Mouse (Mus musculus) neutrophil, adult 5-6 weeks (primary cell): Measurements from ENCODE around the gene Zfhx3. TPM values are rescaled to one million over a fixed set of nuclear protein-coding genes. Genes with fewer than 3 reads are reported as not detected.

ENCODE experiments used
- ATAC-seq: fragments of 151-379, 151-347 bp; 2 replicates; pipeline ENCODE4 v1.8.0; 2017; ENCODE audit warnings: mild to moderate bottlenecking, moderate TSS enrichment; ENCODE audit not compliant: insufficient number of reproducible peaks, poor library complexity, low FRiP score, severe bottlenecking; ENCODE audit errors: extremely low read depth
- total RNA-seq: library from RNA; stranded (forward); fragments of 200-1000 nt; gene quantifications from 2 replicates; pipeline ENCODE4 v1.2.3, GENCODE M21; 2017

Gene Zfhx3
- total RNA-seq, 1 experiment from 2014 or later: 1.7 TPM

GRCm38 (mm10) chr8:108867482-108868258 lies 925.2 kb downstream of the Zfhx3 start:
- ATAC-seq: no peak

DNA sequence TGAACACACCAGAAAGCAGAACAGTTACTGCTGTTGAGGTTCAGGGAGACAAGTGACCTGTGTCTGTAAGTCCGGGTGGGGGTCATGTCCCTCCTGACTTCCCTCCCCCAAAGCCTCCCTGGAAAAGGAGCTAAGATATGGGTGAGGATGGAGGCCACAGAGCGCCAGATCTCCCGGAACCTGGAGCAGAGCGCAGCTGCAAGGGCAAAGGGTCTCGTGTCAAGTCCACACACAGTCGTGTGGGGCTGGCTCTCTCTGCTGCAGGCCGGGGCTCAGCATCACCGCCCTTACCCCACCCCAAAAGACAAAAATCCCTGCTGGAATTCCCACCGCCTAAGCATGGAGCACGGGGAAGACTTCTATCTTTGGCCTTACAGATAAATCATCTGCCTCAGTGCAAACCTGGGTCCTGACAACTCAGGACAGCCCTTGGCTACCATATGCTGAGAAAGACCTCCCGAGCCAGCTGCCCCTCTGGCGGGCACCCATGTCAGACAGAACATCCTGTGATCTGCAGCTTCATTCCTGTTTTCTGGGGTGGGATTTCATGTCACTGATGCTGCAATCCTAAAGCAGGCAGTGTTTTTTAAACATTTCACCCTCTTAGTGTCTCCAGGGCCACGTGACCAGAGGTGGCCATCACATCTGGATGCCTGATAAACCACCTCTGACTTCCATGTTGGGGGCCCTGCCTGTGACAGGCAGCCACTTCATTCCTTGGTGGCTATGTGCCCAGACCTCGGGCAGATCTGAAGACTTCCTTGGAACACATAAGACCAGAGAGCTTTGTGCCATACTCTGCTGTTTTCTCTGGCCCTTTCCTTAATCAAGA lies 926.0 kb downstream of the Zfhx3 start:
- no peak for ATAC-seq

GRCm38 (mm10) chr8:108869420-108869819 lies 927.0 kb downstream of the Zfhx3 start:
- no peak for ATAC-seq

GRCm38 (mm10) chr8:108869935-108870334 lies 927.5 kb downstream of the Zfhx3 start:
- no peak for ATAC-seq

GRCm38 (mm10) chr8:108870371-108870770 lies 927.9 kb downstream of the Zfhx3 start:
- no peak for ATAC-seq

DNA sequence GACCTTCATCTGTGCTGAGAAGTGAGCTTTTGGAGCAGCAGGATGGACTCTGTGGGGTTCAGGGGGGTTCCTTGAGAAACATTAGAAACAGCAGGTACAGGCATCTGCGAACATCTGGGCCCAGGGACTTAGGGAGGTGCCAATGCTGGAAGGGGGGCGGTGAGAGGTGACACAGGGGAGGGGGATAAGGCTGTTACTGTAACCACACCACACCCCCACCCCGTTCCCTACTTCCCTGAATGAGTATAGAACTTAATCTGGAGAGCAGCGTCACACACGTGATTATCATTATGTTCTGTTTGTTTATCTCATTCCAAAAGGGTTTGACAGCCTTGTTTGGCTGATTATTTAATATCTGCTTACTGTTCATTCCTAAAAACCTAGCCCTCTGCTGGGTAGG lies 933.3 kb downstream of the Zfhx3 start:
- ATAC-seq: no peak

DNA sequence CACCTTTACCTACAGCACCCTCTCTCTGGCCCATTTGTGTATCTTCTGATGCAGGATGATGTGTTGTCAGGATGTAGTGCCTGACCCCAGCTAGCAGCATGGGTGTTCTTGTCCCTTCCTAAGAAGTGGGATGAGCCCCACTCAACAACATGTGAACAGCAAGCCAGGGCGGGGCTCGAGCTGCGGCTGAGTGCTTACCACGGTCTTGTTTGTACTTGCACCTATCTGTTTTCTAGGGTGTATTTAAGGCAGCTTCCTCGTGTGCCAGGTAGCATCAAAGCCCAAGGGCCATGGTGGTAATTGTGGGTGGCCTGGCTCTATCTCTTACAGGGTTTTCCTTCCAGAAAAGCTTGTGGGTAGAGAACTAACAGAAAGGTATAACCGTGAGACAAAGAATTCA lies 937.7 kb downstream of the Zfhx3 start:
- ATAC-seq: peak; percentile 17; the same call in 1 of the 2 replicates

DNA sequence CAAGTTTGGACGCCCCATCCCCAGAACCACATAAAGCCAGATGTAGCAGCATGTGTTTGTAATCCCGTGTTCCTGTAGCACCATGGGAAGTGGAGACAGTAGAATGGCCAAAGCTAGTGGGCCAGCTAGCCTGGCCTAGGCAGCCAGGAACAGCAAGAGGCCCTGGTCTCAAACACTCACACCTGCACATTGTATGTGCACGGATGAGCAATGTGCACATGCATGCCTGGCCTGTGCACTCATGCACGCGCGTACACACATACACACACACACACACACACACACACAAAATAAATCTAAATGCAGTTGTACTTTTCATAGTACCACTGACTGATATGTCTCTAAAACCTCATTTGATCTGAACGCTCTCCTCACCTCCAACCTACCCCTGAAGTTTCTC lies 938.9 kb downstream of the Zfhx3 start:
- no peak for ATAC-seq

- no peak for ATAC-seq
Measured at GRCm38 (mm10) chr8:108882073-108882472, 939.6 kb downstream of the Zfhx3 start.

- no peak for ATAC-seq
Measured at GRCm38 (mm10) chr8:108883381-108883780, 940.9 kb downstream of the Zfhx3 start.

- no peak for ATAC-seq
Measured at GRCm38 (mm10) chr8:108884947-108885346, 942.5 kb downstream of the Zfhx3 start.

DNA sequence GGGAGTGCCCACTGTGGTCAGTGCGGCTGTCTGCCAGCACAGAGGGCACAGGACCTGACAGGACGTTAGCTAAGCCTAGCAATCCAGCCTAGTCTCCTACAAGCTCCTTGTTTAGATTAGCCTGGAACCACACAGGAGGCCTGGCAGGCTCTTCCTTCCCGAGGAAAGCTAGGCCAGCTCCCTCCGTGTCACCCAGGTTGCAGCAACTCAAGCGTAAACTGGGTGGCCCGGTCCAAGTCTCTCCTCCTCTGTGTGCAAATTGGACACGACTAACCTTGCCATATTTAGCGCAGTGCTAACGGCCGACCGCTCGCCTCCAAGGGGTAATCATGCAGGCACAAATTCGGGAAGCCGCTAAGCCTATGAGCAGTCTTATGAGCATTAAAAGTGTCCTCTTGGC lies 943.0 kb downstream of the Zfhx3 start:
- no peak for ATAC-seq

- no peak for ATAC-seq
Measured at GRCm38 (mm10) chr8:108885861-108886260, 943.4 kb downstream of the Zfhx3 start.

DNA sequence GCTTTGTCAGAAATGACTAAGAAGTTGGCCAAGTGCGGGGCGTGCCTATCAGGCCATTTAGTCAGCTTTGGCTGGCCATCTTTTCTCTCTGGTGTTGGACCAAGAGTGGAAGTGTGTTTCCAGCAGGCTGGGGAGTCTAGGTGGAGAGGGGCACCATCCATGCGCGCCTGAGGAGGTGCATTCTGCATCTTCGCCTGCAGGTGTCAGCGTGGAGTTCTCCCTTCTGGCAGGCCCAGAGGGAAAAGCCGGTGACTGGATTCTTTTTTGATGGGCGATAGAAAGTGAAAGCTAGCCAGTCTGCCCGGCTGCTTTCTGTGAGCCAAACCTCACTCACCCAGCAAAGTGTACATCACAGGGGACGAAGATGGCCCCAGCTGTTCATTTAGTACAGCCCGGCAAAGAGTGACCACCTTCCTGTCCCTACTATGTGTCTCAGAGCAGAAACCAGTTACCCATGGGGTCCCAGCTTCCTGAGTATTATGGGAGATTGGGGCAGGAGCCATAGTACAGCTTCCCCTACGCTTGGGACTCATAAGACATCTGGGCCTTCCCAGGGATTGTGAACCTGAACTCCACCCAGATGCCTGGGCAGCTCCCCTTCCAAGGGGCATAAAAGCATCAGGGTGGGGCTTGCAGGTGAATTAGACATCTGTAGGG lies 944.3 kb downstream of the Zfhx3 start:
- ATAC-seq: peak; percentile 75

- ATAC-seq: peak; percentile 42
Measured at GRCm38 (mm10) chr8:108887256-108887615, 944.8 kb downstream of the Zfhx3 start.

- no peak for ATAC-seq
Measured at GRCm38 (mm10) chr8:108887890-108888289, 945.4 kb downstream of the Zfhx3 start.

GRCm38 (mm10) chr8:108888924-108889323 lies 946.5 kb downstream of the Zfhx3 start:
- no peak for ATAC-seq

- no peak for ATAC-seq
Measured at GRCm38 (mm10) chr8:108889406-108889805, 947.0 kb downstream of the Zfhx3 start.

DNA sequence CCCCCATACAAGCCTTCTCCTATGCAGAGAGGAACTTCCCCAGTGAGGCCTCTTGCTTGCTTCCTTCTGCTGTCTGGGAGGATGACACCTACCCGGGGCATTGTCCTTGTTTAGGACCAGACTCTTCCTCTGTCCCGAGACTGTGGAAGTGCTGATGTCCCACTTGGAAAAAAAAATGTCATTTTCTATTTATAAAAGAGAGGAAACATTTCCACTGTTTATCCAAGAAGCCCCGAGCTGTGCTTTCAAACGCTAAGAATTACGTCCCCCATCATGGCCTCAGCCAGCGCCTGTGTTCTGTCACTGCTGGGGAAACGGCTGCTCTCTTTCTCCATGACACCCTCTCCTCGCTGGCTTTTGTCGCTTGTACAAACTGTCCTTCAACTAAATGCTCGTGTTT lies 951.8 kb downstream of the Zfhx3 start:
- ATAC-seq: no peak
